Mouse (Mus musculus) stomach, embryonic 14.5 days (tissue): ENCODE results near the gene Wnt6. TPM values are rescaled to one million over a fixed set of nuclear protein-coding genes. Genes with fewer than 3 reads are reported as not detected.

Source experiments
- ATAC-seq: fragments of 200-750 bp; cut with Nextera tagmentation; 2 replicates; pipeline ENCODE4 v1.8.0; 2017; ENCODE audit warnings: low read depth, moderate TSS enrichment; ENCODE audit not compliant: insufficient number of reproducible peaks, insufficient read depth, low FRiP score
- H3K27ac ChIP-seq: fragments of 300-500 bp; sonication (generic); 2 replicates; pipeline ENCODE4 v1.5.1; 2014; ENCODE audit warnings: mild to moderate bottlenecking, low read length, moderate library complexity, mixed read lengths
- H3K27me3 ChIP-seq: fragments of 300-500 bp; sonication (generic); 2 replicates; pipeline ENCODE4 v1.6.1; 2014; ENCODE audit warnings: low read length, control low read depth, mixed read lengths; ENCODE audit not compliant: control insufficient read depth, insufficient read depth
- H3K36me3 ChIP-seq: fragments of 300-500 bp; sonication (generic); 2 replicates; pipeline ENCODE4 v1.6.1; 2014; ENCODE audit warnings: mild to moderate bottlenecking, control low read depth, low read length, moderate library complexity, mixed read lengths; ENCODE audit not compliant: control insufficient read depth, insufficient read depth
- H3K4me1 ChIP-seq: fragments of 300-500 bp; sonication (generic); 2 replicates; pipeline ENCODE4 v1.6.1; 2014; ENCODE audit warnings: low read length, control low read depth, mixed read lengths; ENCODE audit not compliant: control insufficient read depth, insufficient read depth
- H3K4me2 ChIP-seq: fragments of 300-500 bp; sonication (generic); replicated peaks from 2 replicates; pipeline ENCODE4 v1.6.1; 2014; ENCODE audit warnings: low read depth, low read length, control low read depth
- H3K4me3 ChIP-seq: fragments of 300-500 bp; sonication (generic); 2 replicates; pipeline ENCODE4 v1.5.1; 2014; ENCODE audit warnings: low read depth, low read length, control low read depth
- H3K9ac ChIP-seq: fragments of 300-500 bp; sonication (generic); replicated peaks from 2 replicates; pipeline ENCODE4 v1.6.1; 2014; ENCODE audit warnings: low read depth, mild to moderate bottlenecking, control low read depth, low read length, moderate library complexity, mixed read lengths
- H3K9me3 ChIP-seq: fragments of 300-500 bp; sonication (generic); 2 replicates; pipeline ENCODE4 v1.6.1; 2016; ENCODE audit warnings: low read depth, low read length, control low read depth; ENCODE audit not compliant: control insufficient read depth
- WGBS: fragments of 180-500 bp; shearing (Covaris S2); extraction: QIAGEN DNeasy Blood & Tissue Kit; methylation state at CpG from one replicate; pipeline ENCODE4 v1.1.7; 2014; 5-methylcytosine and 5-hydroxymethylcytosine counted together
- polyA plus RNA-seq: library from polyadenylated mRNA; unstranded; fragments of >200 nt; fragmentation: Nextera tagmentation; extraction: Ambion mirVana; gene quantifications from 2 replicates; pipeline ENCODE4 v1.2.1, GENCODE M21; 2014

The Wnt6 gene
- polyA plus RNA-seq, 1 experiment from 2014 or later = 0.97 TPM

DNA sequence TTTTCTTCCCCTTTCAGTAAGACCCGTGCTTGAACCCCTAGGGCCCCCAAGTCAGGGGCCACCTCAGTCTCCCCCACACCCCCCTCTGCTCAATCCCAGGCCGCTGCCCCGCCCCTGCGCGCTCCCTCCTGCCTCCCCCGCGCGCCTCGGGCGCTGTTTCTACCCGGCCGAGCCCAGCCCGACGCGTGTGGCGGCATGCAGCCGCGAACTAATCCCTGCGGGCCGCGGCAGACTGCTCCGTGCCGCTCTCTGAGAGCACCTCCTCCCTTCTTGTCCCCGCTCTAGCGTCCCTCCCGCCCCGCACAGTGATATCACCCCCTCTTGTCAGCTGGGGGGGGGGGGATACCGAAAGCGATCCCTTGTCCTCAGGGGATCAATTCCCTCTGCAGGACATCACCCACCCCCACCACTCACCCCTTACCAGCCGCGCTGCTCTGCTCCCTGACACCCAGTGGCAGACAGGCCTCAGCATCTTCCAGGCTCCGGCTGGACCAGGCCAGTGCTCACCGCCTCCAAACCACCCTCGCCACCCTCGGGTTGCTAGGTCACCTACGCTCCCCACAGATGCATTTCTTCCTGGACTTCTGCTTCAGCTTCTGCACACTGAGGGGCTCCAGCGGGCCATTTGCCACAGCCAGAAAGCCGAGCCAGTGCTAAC lies 22.9 kb downstream of the Wnt6 start:
- Histone ChIP-seq H3K4me1 (peaks cover 24% of the 10 kb centered on the region; the same call in 1 of the 2 replicates), H3K9ac (no peak overlapping the region), H3K36me3 (no peaks in the 10 kb centered on the region), H3K27me3 (peaks cover 60% of the 10 kb centered on the region), H3K4me2 (peak overlapping the region; percentile 36), H3K4me3 (peak overlapping the region; percentile 17; the same call in 1 of the 2 replicates), H3K27ac (0 out of 2 replicates have a peak overlapping the region, but pooled peaks have one; percentile 21), H3K9me3 (no peaks in the 10 kb centered on the region)
- WGBS = 2% methylated on average over 36 of the region's 38 CpGs
- ATAC-seq = no peak

DNA sequence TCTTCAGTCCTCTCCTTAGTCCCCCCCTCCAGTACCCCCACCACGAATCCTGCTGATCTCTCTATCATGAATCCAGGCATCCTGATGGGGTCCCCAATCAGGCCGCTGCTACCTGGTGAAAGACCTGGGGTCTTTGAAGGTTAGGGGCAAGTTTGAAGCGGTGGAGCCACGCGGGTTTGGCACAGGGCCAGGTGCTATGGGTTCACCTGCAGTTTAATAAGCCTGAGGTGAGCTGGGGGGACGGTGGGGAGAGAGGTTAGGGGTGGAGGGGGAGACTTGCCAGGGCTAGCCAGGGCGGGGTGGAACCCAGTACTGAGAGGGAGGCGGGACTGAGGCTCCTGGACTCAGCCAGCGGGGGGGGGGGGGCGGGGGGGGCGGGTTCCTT lies 23.4 kb downstream of the Wnt6 start:
- peak overlapping the region; percentile 36; the same call in 1 of the 2 replicates for H3K4me2 ChIP-seq
- no peaks in the 10 kb centered on the region for H3K36me3 ChIP-seq
- H3K27me3 ChIP-seq = peaks cover 62% of the 10 kb centered on the region
- peaks cover 24% of the 10 kb centered on the region; the same call in 1 of the 2 replicates for H3K4me1 ChIP-seq
- 2% methylated on average over 6 of the region's 11 CpGs for WGBS
- H3K9ac ChIP-seq = no peak overlapping the region
- ATAC-seq = no peak
- no peak overlapping the region for H3K27ac ChIP-seq
- no peaks in the 10 kb centered on the region for H3K9me3 ChIP-seq
- no peak overlapping the region for H3K4me3 ChIP-seq

DNA sequence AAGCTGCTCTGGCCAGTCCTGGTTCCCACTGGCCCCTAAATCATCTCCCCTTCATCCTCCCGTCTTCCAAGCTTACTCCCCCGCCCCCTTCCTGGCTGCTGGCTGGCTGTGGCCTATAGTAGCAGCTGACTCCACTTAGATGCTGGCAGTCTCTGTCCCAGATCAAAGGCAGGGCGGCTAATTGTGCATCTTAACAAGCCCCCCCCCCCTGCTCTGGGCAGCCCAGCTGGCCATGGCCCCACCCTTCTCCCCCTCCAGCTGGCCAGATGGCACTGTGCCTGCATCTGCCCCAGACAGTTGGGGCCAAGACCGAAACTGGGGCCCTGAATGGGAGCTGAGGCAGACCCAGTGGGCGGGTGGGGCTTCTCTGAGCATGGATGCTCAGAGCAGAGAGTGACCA lies 25.8 kb downstream of the Wnt6 start:
- Histone ChIP-seq H3K4me2 (no peak overlapping the region), H3K27me3 (peaks cover 56% of the 10 kb centered on the region), H3K9ac (no peak overlapping the region), H3K9me3 (no peaks in the 10 kb centered on the region), H3K4me3 (no peak overlapping the region), H3K4me1 (peaks cover 14% of the 10 kb centered on the region; the same call in 1 of the 2 replicates), H3K27ac (no peak overlapping the region), H3K36me3 (no peaks in the 10 kb centered on the region)
- peak; percentile 31; the same call in 1 of the 2 replicates for ATAC-seq
- 19% methylated on average over 5 of the region's 5 CpGs for WGBS

DNA sequence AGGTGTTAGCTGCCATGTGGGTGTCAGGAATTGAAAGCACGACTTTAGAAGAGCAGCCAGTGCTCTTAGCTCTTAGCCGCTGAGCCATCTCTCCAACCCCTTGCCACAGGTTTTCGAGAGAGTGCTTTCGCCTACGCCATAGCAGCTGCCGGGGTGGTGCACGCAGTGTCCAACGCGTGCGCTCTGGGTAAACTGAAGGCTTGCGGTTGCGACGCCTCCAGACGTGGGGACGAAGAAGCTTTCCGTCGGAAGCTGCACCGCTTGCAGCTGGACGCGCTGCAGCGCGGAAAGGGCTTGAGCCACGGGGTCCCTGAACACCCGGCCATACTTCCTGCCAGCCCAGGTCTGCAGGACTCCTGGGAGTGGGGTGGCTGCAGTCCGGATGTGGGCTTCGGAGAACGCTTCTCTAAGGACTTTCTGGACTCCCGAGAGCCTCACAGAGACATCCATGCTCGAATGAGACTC lies 28.8 kb downstream of the Wnt6 start:
- Histone ChIP-seq H3K9ac (no peak overlapping the region), H3K4me3 (peak overlapping the region; percentile 11), H3K27ac (no peak overlapping the region), H3K4me1 (peaks cover 8% of the 10 kb centered on the region; the same call in 1 of the 2 replicates), H3K36me3 (no peaks in the 10 kb centered on the region), H3K9me3 (no peaks in the 10 kb centered on the region), H3K27me3 (peaks cover 62% of the 10 kb centered on the region), H3K4me2 (peak overlapping the region; percentile 28; the same call in 1 of the 2 replicates)
- ATAC-seq = no peak
- 2% methylated on average over 29 of the region's 29 CpGs for WGBS

DNA sequence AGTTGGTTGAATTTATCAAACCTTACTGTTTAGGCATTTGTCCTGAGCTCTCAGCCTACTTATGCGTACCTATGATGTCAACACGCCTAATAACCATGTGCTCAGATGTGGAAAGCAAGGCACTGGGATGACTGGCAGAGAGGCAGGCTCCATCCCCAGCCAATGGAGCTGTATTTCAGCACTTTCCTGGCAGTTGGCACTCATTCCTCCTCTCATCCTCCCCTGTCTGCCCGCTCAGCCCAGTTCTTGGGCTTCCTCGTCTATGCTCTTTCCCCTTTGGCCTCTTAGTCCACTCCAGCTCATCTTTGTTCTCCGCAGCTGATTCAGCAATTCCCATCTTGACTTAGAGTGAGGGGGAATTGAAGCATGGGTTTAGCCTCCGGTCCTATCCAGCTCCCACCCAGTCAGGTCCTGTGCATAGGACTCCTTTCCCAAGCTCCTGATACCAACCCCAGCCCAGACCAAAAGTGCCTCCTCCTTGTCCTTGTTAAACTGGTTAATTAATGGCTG lies 30.0 kb downstream of the Wnt6 start:
- Histone ChIP-seq H3K27me3 (peaks cover 73% of the 10 kb centered on the region), H3K27ac (no peak overlapping the region), H3K36me3 (no peaks in the 10 kb centered on the region), H3K9ac (no peak overlapping the region), H3K9me3 (no peaks in the 10 kb centered on the region), H3K4me2 (no peak overlapping the region), H3K4me1 (peaks cover 14% of the 10 kb centered on the region; the same call in 1 of the 2 replicates), H3K4me3 (no peak overlapping the region)
- no peak for ATAC-seq
- 24% methylated on average over 6 of the region's 6 CpGs for WGBS

DNA sequence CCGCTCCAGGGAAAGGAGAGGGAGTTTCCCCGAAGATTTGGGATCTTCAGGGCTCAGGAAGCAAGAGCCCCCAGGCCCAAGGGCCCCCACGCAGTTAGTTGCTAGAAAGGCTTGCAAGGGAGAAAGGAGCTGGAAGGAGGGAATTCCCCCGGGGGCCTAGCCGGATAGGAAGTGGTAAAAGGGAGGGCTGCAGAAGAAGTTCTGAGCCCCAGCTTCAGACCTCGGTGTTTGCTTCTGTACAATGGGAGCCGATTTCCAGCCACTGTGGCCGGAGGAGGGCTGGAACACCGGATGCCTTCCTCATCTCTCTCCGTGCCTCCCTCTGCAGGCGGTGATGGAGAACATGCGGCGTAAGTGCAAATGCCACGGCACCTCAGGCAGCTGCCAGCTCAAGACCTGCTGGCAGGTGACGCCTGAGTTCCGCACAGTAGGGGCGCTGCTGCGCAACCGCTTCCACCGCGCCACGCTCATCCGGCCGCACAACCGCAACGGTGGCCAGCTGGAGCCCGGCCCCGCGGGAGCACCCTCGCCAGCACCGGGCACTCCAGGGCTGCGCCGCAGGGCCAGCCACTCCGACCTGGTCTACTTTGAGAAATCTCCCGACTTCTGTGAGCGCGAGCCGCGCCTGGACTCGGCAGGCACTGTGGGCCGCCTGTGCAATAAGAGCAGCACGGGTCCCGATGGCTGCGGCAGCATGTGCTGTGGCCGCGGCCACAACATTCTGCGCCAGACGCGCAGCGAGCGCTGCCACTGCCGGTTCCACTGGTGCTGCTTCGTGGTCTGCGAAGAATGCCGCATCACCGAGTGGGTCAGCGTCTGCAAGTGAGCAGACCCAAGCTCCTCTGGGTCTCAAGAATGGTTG lies 31.3 kb downstream of the Wnt6 start:
- under 1% methylated on average over 57 of the region's 57 CpGs for WGBS
- ATAC-seq = peak; percentile 68
- Histone ChIP-seq H3K9me3 (no peaks in the 10 kb centered on the region), H3K27me3 (peaks cover 81% of the 10 kb centered on the region), H3K36me3 (no peaks in the 10 kb centered on the region), H3K4me3 (peak overlapping the region; percentile 34), H3K4me2 (peak overlapping the region; percentile 59), H3K4me1 (peaks cover 25% of the 10 kb centered on the region; the same call in 1 of the 2 replicates), H3K9ac (no peak overlapping the region), H3K27ac (no peak overlapping the region)

DNA sequence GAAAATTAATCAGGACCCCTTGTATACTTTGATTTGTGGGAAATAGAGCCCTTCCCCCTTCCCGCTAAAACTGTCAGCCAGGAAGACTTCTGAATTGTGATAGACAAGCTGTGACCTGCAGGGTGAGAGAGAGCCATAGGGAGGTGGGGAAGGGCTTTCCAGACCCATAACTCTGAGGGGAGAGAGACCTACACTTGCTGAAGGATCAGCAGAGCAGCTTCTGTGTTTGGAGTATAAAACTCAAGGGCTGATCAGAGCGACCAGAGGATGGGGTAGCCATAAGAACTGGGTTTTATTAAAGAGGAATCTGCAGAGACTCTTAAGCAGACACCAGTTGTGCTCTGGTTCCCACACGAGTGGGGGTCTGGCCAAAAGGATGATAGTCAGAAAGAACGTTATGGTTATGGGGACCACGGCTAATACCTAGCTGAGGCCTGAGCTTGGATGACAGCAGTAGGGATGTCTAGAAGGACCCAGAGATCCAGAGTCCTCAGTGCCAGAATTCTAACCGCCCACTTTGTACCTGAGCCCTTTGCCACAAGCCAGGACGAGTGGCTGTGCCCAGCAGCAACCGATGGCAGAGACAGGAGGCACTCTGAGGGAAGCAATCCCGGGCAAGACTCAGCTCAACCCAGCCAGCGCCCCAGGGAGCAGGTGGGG lies 32.6 kb downstream of the Wnt6 start:
- Histone ChIP-seq H3K27me3 (peaks cover 77% of the 10 kb centered on the region), H3K4me2 (no peak overlapping the region), H3K36me3 (no peaks in the 10 kb centered on the region), H3K4me3 (no peak overlapping the region), H3K4me1 (peaks cover 25% of the 10 kb centered on the region; the same call in 1 of the 2 replicates), H3K9me3 (no peaks in the 10 kb centered on the region), H3K27ac (no peak overlapping the region), H3K9ac (no peak overlapping the region)
- ATAC-seq = no peak
- WGBS = 11% methylated on average over 10 of the region's 10 CpGs

DNA sequence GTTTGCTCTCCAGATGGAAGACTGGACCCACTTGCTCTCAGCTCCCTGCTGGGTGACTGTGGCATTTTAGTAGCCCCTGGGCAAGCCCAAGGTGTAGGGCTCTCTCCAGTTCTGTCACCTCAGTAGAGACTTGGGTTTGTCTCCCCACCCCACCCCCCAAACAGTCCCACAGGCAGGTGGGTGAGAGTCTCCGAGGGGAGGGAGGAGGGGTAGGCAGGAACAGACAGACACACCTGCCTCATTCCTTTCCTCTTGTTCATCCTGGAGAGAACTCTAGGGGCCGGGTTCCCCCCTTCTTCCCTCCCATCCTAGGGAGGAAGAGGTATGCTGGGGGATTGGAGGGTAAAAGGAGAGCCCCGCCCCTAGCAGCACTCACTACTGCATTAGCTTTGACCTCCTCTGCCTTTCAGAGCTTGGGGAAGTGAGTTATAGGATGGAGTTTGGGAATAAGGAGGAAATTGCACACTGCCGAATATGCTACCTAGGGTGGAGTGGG lies 33.7 kb downstream of the Wnt6 start:
- H3K27me3 ChIP-seq = peaks cover 71% of the 10 kb centered on the region

More for the DNA sequence above, 33.7 kb downstream of the Wnt6 start:
- no peak for ATAC-seq
- 21% methylated on average over 4 of the region's 4 CpGs for WGBS
- Histone ChIP-seq H3K4me1 (peaks cover 25% of the 10 kb centered on the region; the same call in 1 of the 2 replicates), H3K27ac (no peak overlapping the region), H3K9me3 (no peaks in the 10 kb centered on the region), H3K9ac (no peak overlapping the region), H3K4me2 (no peak overlapping the region), H3K4me3 (no peak overlapping the region), H3K36me3 (no peaks in the 10 kb centered on the region)
